Mouse (Mus musculus) brown adipose tissue, adult 24 weeks (tissue): ENCODE measurements around the gene Col27a1. TPM values are rescaled to one million over a fixed set of nuclear protein-coding genes. Genes with fewer than 3 reads are reported as not detected.

Source experiments
- H3K27ac ChIP-seq: fragments of 200-500 bp; replicated peaks from 2 replicates; pipeline ENCODE4 v1.5.1; 2012; ENCODE audit warnings: low read depth, mild to moderate bottlenecking, low read length
- H3K4me1 ChIP-seq: fragments of 200-500 bp; 2 replicates; pipeline ENCODE4 v1.6.1; 2012; ENCODE audit warnings: low read length, mixed read lengths; ENCODE audit not compliant: control insufficient read depth, insufficient read depth, insufficient read length
- H3K4me3 ChIP-seq: fragments of 200-500 bp; 2 replicates; pipeline ENCODE4 v1.5.1; 2012; ENCODE audit warnings: low read depth, mild to moderate bottlenecking, low read length, moderate library complexity; ENCODE audit not compliant: insufficient read depth
- polyA plus RNA-seq: library from polyadenylated mRNA; stranded (reverse); fragments of >200 nt; gene quantifications from 2 replicates; pipeline ENCODE4 v1.2.4, GENCODE M21; 2012; ENCODE audit not compliant: missing spikeins, insufficient read depth, insufficient read length

The Col27a1 gene
- polyA plus RNA-seq, 1 experiment: 11.7 TPM

GRCm38 (mm10) chr4:63374331-63374730, 160.5 kb downstream of the Col27a1 start:
- Histone ChIP-seq H3K27ac (no peak overlapping the region), H3K4me3 (no peak overlapping the region), H3K4me1 (no peaks in the 10 kb centered on the region)

DNA sequence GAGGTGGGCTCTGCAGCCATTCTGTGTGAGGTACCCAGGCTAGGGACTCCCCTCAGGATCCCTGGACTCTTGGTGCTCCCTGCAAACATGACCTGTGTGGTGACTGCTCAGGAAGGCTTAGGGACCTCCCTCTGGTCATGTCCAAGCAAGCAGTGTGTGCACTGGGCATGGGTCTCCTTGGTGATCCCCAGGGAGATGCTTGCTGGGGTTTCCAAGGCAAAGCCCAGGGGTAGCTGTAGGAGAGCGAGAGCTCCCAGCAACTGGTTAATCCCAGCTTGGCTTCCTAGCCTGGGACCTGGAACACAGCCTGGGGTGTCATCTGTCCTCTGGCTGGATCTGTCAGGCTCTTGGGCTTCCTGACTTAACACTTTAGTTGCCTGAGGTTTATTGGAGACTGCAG, 161.6 kb downstream of the Col27a1 start:
- Histone ChIP-seq H3K27ac (no peak overlapping the region), H3K4me1 (no peaks in the 10 kb centered on the region), H3K4me3 (no peak overlapping the region)

DNA sequence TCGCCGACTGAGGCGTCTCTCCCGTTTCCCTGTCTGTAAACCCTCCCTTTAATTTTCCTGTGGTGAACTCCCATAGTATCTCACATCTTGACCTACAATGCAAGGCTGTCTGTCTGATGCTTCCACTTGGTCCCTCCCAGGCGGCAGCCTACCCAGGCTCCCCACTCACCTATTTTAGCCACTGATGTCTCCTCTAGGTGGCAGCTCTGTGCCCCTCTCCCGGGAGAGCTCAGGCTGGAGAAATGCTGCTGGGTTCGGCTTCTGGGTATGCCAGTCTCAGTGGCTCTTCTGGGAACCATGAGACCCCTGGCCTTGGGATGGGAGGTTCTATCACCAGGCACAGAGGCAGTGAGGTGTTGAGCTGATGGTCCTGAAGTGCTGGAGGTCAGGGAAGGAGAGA, 163.7 kb downstream of the Col27a1 start:
- Histone ChIP-seq H3K4me1 (no peaks in the 10 kb centered on the region), H3K4me3 (no peak overlapping the region), H3K27ac (no peak overlapping the region)

DNA sequence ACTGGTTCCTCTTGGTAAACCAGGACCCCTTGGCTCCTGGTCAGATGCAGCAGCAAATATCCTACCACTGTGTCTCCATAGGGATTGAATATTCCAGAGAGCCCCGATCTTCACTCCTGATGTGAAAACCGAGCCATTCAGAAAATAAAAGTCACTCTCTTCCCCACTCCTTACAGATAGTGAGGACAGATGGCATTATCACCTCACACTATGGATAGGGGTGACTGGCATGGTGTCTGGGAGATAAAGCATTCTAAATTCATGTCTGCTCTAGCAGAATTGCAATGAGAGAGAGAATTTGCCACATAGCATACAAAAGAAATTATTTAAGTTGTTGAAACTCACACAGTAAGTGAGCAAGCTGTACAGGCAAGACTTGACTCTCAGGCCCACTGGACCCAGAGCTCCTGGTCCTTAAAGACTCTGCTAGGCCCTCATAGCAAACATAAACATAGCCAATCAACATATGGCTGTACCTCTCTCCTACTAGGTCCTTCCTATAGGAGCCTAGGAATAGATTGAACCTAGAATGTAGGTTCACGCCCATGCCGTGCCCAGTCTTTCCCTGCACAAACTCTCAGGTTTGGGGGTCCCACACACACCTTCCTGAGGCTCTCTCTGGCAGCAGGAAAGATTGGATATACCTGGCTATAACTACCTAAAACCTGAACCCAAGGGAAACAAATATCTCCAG, 169.0 kb downstream of the Col27a1 start:
- H3K27ac ChIP-seq: no peak overlapping the region
- H3K4me3 ChIP-seq: no peak overlapping the region
- no peaks in the 10 kb centered on the region; the same call in 1 of the 2 replicates for H3K4me1 ChIP-seq

DNA sequence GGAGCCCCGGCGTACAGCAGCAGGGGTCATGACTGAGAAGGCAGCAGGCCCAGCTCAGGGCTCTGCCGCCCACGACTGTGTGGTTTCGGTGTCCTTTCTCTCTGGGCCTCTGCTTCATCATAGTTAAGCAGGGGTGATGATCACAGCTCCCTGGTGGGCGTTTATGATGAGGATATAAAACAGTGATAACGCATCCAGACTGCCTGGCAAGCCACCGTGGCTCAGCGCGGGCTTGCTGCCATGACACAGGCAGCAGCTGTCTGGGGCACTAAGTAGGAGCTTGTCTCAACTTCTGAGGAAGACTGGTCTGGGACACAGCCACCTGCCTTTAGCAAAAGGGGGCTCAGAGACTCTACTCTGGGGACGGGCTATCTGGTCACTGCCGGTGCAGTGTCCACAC, 169.7 kb downstream of the Col27a1 start:
- Histone ChIP-seq H3K4me3 (no peak overlapping the region), H3K27ac (no peak overlapping the region), H3K4me1 (no peaks in the 10 kb centered on the region; the same call in 1 of the 2 replicates)

GRCm38 (mm10) chr4:63384262-63384661, 170.5 kb downstream of the Col27a1 start:
- Histone ChIP-seq H3K4me3 (no peak overlapping the region), H3K4me1 (no peaks in the 10 kb centered on the region; the same call in 1 of the 2 replicates), H3K27ac (no peak overlapping the region)

Other genes with a start within 250 kb of the Col27a1 start
- gene Zfp618, start 248.4 kb upstream of the Col27a1 start, polyA plus RNA-seq: 0.28 and 0.42 TPM in 2 replicates
- 2.2 TPM in 1 of 2 replicates, not detected in the other for gene Ambp, start 59.2 kb upstream of the Col27a1 start, polyA plus RNA-seq
- not detected in 2 replicates for gene Kif12, start 41.9 kb upstream of the Col27a1 start, polyA plus RNA-seq
- 282 and 371 TPM in 2 replicates for gene Orm1, start 130.6 kb downstream of the Col27a1 start, polyA plus RNA-seq
- 24.8 and 28.9 TPM in 2 replicates for gene Orm3, start 142.2 kb downstream of the Col27a1 start, polyA plus RNA-seq
- gene Orm2, start 148.4 kb downstream of the Col27a1 start, polyA plus RNA-seq: 1.3 TPM in 1 of 2 replicates, not detected in the other
- gene Akna, start 189.3 kb downstream of the Col27a1 start, polyA plus RNA-seq: 0.95 and 1.5 TPM in 2 replicates